Mouse (Mus musculus): ENCODE measurements at regions not wholly inside any gene's neighbourhood (a gene's known extent, or its start where the extent isn't known, plus 50 kb on each side); places are given as distances from the start of the nearest gene placed in this dataset.

DNA sequence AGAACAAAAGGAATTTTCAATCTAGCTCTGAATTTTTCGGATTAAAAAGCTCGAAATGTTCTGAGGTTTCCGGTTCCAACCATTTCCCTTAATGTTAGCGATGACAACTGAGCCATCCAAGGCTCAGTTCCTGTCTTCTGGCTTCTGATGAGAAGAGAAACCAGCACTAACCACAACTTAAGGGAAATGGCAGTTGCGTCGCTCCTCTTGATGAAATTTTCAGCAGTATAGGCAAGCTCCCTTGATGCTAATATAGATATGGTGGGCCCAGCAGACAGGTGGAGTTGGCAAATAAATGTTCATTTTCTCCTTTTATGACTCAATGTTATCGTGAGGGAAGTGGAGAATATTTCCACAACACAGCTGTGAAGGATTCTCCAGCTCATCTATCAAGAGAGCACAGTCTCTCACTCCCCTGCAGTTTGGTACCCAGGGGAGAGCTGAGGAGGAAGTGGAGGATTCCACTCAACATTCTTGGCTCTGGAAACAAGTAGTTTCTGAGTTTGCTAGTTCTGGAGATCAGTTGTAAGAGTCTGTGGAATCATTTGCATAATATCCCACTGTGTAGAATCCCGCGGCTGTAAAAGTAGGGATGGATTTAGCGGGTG, 236.6 kb upstream of the Gk2 start:
- TF ChIP-seq POLR2A (IDR thresholded peaks at IDR 0.05; ENCODE audit: borderline replicate concordance, insufficient read depth, low read length) (no peak), CTCF (IDR thresholded peaks at IDR 0.05; ENCODE audit: borderline replicate concordance, insufficient read depth, low read depth, low read length) (no peak)

Data from cerebellum, adult 2 months (tissue).